Mouse (Mus musculus): ENCODE data around the gene Ppig.
"Not testable (repeated sequence)": the region's sequence is repeated elsewhere in the genome, so short reads cannot be mapped to it uniquely, and the experiment has no call there.

The Ppig gene

DNA sequence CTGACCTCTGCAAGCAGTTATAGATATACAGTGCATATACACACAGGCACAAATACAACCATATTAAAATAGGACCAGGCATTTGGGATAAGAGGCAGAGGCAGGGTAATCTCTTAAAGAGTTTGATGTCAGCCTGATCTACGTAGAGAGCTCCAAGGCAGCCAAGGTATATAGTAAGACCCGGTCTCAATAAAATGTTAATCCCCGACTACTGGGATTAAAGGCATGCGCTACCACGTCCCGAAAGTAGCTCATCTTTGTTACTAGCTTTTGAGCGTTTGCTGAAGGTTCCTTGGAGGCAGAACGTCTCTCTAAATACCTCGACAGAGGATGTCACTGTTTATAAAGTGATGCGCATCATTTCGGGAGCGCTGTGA lies at the start of gene Ppig:
Ppig (plus strand) TSS at position 273 of the 377 bp plus-strand sequence.
- in situ Hi-C loops (cut with MboI; ENCODE audit: unreplicated experiment in 2 of 2), result loop anchor here in 1 of 2 experiments (25.0 kb wide), 1 partner anchor 1490 kb away; the partner anchor contains the start of gene Dync1i2

DNA sequence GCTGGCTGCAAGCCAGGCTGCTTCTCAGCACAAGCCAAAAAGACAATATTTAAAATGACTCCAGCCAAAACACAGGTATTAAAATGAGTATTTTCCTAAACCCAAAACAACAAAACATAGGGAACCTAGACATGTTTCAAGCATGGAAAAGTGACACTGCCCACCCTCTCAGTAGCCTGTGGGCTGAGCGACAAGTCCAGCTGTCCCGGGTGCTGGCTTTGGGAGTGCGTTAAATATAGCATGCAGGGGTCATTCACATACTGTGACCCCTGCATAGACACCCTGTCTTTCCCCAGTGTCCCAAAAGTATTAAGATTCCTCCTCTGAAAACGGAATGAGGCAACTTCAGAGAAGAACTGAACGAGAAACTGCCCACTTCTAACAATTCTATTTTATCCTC lies 48.6 kb upstream of the Ppig start:
- in situ Hi-C loops (cut with MboI; ENCODE audit: unreplicated experiment in 2 of 2), result no loop called here

DNA sequence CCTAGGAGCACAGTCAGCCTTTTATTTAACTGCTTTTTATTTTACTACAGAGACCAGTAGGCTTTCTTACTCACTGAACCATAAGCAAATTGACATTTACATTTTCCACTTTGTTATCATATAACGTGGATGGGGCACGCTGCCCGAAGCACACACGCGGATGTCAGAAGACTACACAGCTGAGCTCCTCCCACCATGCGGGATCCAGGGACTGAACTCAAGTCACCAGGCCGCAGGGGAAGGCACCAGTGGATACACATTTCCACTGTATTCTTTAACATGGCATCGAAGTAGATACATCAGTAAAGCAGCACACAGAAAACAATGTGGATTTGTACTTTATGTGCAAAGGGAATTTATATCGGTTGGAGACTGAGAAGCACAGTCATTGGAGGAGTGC lies 47.1 kb upstream of the Ppig start:
- in situ Hi-C loops (cut with MboI; ENCODE audit: unreplicated experiment in 2 of 2), result no loop called here

DNA sequence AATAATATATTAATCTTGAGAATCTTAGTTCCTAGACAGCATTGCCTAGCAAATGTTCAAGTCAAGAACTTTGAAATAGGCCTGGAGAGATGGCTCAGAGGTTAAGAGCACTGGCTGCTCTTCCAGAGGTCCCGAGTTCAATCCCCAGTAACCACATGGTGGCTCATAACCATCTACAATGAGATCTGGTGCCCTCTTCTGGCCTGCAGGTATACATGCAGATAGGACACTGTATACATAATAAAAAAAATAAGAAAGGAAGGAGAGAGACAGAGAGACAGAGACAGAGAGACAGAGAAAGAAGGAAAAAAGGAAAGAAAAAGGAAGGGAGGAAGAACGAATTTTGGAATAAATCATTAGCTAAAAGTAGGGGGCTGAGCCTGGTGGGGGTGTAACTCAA lies 45.6 kb upstream of the Ppig start:
- in situ Hi-C loops (cut with MboI; ENCODE audit: unreplicated experiment in 2 of 2), result no loop called here

GRCm38 (mm10) chr2:69677215-69677614 lies 45.1 kb upstream of the Ppig start:
- in situ Hi-C loops (cut with MboI; ENCODE audit: unreplicated experiment in 2 of 2), result not testable (repeated sequence)

- in situ Hi-C loops (cut with MboI; ENCODE audit: unreplicated experiment in 2 of 2), result no loop called here
Observed at GRCm38 (mm10) chr2:69679990-69680389, 42.4 kb upstream of the Ppig start.

DNA sequence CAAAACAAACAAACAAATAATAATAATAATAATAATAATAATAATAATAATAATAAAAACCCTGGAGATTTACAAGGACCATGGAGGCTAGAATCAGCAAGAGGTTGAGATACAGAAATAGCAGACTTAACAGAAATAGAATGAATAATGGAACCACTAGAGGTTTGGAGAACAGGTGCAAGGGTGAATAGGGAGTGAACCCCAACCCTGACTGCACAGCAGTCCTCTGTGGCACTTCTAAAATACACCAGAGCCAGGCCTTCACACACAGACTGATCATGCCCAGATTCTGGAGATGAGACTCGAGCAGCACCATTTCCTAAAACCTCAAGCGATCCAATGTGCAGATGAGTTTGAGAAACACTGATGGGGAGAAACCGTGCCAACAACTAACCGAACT lies 40.4 kb upstream of the Ppig start:
- in situ Hi-C loops (cut with MboI; ENCODE audit: unreplicated experiment in 2 of 2), result no loop called here

GRCm38 (mm10) chr2:69683036-69683805 lies 39.1 kb upstream of the Ppig start:
- in situ Hi-C loops (cut with MboI; ENCODE audit: unreplicated experiment in 2 of 2), result no loop called here

GRCm38 (mm10) chr2:69684488-69684887 lies 37.9 kb upstream of the Ppig start:
- in situ Hi-C loops (cut with MboI; ENCODE audit: unreplicated experiment in 2 of 2), result no loop called here

DNA sequence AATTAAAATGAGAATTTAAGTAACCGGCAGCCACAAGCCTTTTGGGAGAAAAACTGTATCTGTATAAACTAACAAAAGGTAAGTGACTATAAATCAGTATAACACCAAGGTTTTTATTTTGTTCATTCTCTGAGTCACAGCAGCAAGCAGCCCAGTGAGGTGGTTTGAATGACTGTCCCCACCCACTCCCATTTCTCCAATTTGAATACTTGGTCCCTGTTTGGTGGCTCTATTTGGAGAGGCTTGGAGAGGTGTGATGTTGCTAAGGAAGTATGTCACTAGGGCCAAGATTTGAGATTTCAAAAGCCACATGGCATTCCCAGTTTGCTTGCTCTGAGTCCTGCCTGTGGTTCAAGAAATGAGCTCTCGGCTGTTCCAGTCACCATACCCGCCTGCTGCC lies 32.1 kb upstream of the Ppig start:
- in situ Hi-C loops (cut with MboI; ENCODE audit: unreplicated experiment in 2 of 2), result no loop called here

DNA sequence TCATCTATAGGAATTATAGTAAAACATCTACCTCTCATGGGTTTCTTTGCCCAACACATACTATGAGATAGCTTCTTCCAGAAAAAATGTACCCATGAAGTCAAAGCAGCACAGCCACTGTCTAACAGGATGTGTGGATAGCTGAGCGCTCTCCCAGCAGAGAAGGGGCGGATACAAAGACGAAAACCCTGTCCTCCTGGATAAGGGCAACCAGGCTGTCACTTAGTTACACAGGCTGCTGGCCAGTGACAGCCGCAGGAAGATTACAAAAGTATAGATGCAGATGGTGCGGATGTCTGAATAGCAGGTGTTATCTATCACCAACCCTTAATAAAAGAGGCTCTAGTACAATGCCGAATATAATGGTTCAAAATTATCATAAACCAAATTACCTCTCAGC lies 31.5 kb upstream of the Ppig start:
- in situ Hi-C loops (cut with MboI; ENCODE audit: unreplicated experiment in 2 of 2), result no loop called here

- in situ Hi-C loops (cut with MboI; ENCODE audit: unreplicated experiment in 2 of 2), result no loop called here
Observed at GRCm38 (mm10) chr2:69693501-69693900, 28.8 kb upstream of the Ppig start.

- in situ Hi-C loops (cut with MboI; ENCODE audit: unreplicated experiment in 2 of 2), result loop anchor here in 1 of 2 experiments (25.0 kb wide), 1 partner anchor 1512 kb away; the partner anchor contains the start of gene Dync1i2
Observed at GRCm38 (mm10) chr2:69700446-69700845, 21.9 kb upstream of the Ppig start.

DNA sequence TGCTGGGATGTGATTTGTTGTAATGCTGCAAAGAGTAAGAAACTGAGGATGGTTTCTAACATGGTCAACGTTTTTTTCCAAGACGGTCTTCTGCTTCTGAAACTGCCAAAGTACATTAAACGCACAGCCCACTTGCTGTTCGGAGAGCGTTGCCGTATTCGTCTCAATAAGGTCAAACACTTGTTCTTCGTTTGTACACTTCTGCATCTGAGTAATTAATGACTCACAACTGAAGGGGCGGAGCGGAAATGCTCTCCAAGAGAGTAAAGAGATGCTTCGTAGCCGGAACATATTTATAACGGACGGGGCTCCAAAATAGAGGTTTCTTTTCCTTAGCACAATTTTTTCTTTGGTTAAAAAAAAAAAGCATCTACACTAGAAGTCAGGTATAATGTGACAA lies 10.2 kb upstream of the Ppig start:
- in situ Hi-C loops (cut with MboI; ENCODE audit: unreplicated experiment in 2 of 2), result loop anchor here (10.0 to 25.0 kb wide), 2 partner anchors 173 to 1500 kb away; partner anchors contain the start of genes Dync1i2 (in 1 of the 2) and Mettl5 (in 1 of the 2)

- in situ Hi-C loops (cut with MboI; ENCODE audit: unreplicated experiment in 2 of 2), result loop anchor here (10.0 to 25.0 kb wide), 2 partner anchors 172 to 1499 kb away; partner anchors contain the start of genes Dync1i2 (in 1 of the 2) and Mettl5 (in 1 of the 2)
Observed at GRCm38 (mm10) chr2:69712981-69713625, 9.2 kb upstream of the Ppig start, which contains the start of gene Fastkd1. Fastkd1 (minus strand) TSS chr2:69713516.

DNA sequence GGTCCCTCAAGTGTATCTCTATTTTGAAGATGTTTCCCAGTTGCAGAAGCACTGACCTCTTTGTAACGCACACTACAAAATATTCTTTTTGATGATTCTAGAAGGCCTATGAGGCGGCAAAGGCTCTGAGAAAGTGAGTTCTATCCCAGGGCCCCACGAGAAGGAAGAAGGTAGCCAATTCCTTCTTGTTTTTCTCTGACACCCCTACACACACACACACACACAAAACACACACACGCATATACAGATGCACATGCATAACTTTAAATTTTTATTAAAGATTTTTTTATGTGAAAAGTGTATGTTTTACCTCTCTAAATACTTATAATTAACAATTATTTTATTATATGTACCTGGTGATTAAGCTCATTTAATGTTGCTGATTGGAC lies 8.7 kb upstream of the Ppig start:
- in situ Hi-C loops (cut with MboI; ENCODE audit: unreplicated experiment in 2 of 2), result loop anchor here (10.0 to 25.0 kb wide), 2 partner anchors 171 to 1499 kb away; partner anchors contain the start of genes Dync1i2 (in 1 of the 2) and Mettl5 (in 1 of the 2)

GRCm38 (mm10) chr2:69714126-69714525 lies 8.2 kb upstream of the Ppig start:
- in situ Hi-C loops (cut with MboI; ENCODE audit: unreplicated experiment in 2 of 2), result loop anchor here (10.0 to 25.0 kb wide), 2 partner anchors 171 to 1498 kb away; partner anchors contain the start of genes Dync1i2 (in 1 of the 2) and Mettl5 (in 1 of the 2)

GRCm38 (mm10) chr2:69716483-69716882 lies 5.9 kb upstream of the Ppig start:
- in situ Hi-C loops (cut with MboI; ENCODE audit: unreplicated experiment in 2 of 2), result loop anchor here (10.0 to 25.0 kb wide), 2 partner anchors 168 to 1496 kb away; partner anchors contain the start of genes Dync1i2 (in 1 of the 2) and Mettl5 (in 1 of the 2)

DNA sequence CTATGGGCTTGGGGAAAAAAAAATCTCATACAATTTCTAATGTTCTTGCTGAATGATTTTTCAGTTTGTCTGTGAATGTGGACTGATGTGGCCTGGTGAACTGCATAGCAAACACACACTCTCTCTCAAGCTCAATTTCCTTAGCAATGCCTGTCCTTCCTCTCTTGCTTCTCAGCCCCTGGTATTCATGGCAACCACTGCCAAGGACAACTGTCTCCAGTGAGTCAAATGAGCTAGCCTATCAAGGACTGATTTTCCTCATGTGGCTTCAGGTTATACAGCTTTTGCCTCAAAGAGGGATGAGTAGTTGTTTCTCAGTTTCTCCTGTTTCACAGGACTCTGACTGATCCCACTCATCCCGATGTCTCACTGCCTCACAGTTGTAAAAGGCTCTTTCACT lies 3.2 kb upstream of the Ppig start:
- in situ Hi-C loops (cut with MboI; ENCODE audit: unreplicated experiment in 2 of 2), result loop anchor here (10.0 to 25.0 kb wide), 2 partner anchors 166 to 1493 kb away; partner anchors contain the start of genes Dync1i2 (in 1 of the 2) and Mettl5 (in 1 of the 2)

DNA sequence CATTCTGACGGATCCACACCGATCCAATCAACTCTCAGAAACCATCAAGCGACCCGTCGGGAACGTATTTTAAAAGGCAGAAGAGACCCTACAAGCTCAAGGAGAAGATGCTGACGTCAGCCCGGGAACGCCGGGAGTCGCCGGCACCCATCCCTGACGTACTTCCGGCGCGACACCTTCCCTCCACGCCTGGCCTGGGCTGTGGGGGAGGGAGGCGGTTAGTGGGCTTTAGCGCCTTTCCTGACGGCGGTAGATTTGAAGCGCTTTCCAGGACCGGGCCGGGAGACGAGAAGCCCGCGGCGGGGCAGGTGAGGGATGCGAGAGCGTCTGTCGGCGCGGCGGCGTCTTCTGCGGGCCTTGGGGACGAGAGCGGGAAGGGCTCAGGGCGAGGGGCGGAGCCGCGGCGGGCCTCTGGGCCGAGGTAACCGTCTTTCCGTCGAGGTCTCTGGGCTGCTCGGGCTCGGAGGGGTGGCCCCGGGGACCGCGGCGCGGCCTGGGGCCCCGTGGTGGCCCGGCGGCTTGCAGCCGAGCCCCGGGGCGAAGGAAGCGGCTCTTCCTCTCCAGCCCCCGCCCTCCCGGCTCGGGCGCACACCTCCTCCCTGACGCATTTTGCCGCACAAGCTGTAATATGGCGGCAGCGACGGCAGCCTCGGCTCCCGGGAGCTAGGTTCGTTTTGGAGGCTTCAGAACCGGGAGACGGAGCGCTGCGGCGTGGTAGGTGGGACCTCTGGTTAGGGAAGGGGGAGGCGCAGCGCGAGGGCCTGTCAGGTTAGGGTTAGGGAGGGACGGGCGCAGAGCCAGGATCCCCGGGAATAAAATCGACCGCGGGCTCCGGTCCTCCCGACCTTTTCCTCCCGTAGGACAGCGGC lies 539 bp downstream of the Ppig start:
- in situ Hi-C loops (cut with MboI; ENCODE audit: unreplicated experiment in 2 of 2), result loop anchor here in 1 of 2 experiments (25.0 kb wide), 1 partner anchor 1489 kb away; the partner anchor contains the start of gene Dync1i2
